Mouse (Mus musculus): Measurements from ENCODE around the gene Spocd1. TPM values are rescaled to one million over a fixed set of nuclear protein-coding genes. Genes with fewer than 3 reads are reported as not detected.

Gene Spocd1
- total and polyA plus RNA-seq, 3 experiments: 0.03 TPM; not detected in 2

DNA sequence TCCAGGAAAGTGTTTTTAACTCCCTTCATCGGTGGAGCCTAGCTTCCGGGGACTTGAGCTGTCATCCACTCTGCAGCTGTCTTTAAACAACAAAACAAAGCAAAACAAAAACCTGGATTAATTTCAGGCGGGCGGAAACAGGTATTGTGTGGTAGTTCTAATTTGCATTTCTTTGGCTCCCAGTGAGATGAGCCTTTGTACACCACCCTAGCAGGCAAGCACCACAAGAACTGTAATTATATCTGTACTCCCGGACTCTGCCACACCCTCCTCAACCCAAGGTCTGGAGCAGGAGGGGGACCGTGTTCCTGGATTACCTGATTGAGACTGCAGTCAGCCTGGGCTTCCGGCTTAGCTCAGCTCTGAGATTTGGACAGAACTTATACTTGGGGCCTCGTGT lies 41.1 kb downstream of the Spocd1 start:
- no peak overlapping the region for H3K9ac ChIP-seq (ENCODE audit: control insufficient read depth, low read depth, low read length, poor library complexity, severe bottlenecking)
- H3K4me3 ChIP-seq (ENCODE audit: control insufficient read depth in 1 of 2, insufficient read depth in 1 of 2, low read depth in 2 of 2, low read length in 2 of 2): no peak overlapping the region
- no peaks in the 10 kb centered on the region for H3K9me3 ChIP-seq (replicated peaks; ENCODE audit: insufficient read depth, low read length)
- no peak for DNase-seq (ENCODE audit: low read depth, low spot score)
- TF ChIP-seq SIN3A (IDR thresholded peaks at IDR 0.05; ENCODE audit: low read length) (no peak), ZNF384 (IDR thresholded peaks at IDR 0.05; ENCODE audit: low read depth, low read length) (no peak), POLR2AphosphoS2 (IDR thresholded peaks at IDR 0.05; ENCODE audit: low read length) (no peak), MYC (IDR thresholded peaks at IDR 0.05; ENCODE audit: low read depth, low read length) (no peak), BHLHE40 (IDR thresholded peaks at IDR 0.05; ENCODE audit: borderline replicate concordance, low read depth, low read length) (no peak), SMC3 (IDR thresholded peaks at IDR 0.05; ENCODE audit: low read depth, low read length) (no peak), GABPA (IDR thresholded peaks at IDR 0.05; ENCODE audit: low read depth, low read length) (no peak), CHD2 (IDR thresholded peaks at IDR 0.05; ENCODE audit: low read length) (no peak), CHD1 (IDR thresholded peaks at IDR 0.05; ENCODE audit: low read depth, low read length) (no peak), ETS1 (IDR thresholded peaks at IDR 0.05; ENCODE audit: low read depth, low read length) (no peak), TAL1 (IDR thresholded peaks at IDR 0.05; ENCODE audit: low read length) (no peak)
- H3K79me2 ChIP-seq (ENCODE audit: control insufficient read depth, insufficient read depth, low read length, poor library complexity): no peaks in the 10 kb centered on the region
- peaks cover 0 to 8% of the 10 kb centered on the region in 2 experiments for H3K27me3 ChIP-seq (ENCODE audit: control insufficient read depth in 1 of 2, insufficient read depth in 2 of 2, low read length in 2 of 2)
- no peaks in the 10 kb centered on the region for H3K36me3 ChIP-seq (ENCODE audit: control insufficient read depth in 1 of 2, insufficient read depth in 2 of 2, low read length in 2 of 2)
- H3K4me1 ChIP-seq (ENCODE audit: control insufficient read depth in 1 of 2, insufficient read depth in 2 of 2, low read length in 2 of 2): no peaks in the 10 kb centered on the region
- H3K27ac ChIP-seq (ENCODE audit: control insufficient read depth, low read depth, low read length): no peak overlapping the region

DNA sequence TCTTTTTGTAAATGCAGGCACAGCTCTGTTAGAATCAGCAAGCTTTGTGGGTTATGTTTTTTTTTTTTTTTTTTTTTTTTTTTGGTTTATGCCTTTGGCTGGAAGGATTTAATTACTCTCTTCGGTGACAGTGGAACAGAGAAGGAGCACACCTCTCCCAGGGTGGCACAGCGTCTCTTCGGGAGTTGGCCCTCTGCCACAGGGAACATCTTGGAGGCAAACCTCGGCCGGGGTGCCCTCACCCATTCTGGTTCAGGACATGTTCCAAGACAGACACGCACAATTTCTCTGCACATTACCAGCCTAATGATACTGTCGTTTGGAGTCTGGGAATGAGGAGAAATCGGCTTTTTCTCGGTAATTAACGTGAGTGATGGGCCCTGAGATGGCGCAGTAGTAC lies 41.8 kb downstream of the Spocd1 start:
- no peak overlapping the region for H3K9ac ChIP-seq (ENCODE audit: control insufficient read depth, low read depth, low read length, poor library complexity, severe bottlenecking)
- no peaks in the 10 kb centered on the region for H3K79me2 ChIP-seq (ENCODE audit: control insufficient read depth, insufficient read depth, low read length, poor library complexity)
- no peak for DNase-seq (ENCODE audit: low read depth, low spot score)
- no peak overlapping the region for H3K27ac ChIP-seq (ENCODE audit: control insufficient read depth, low read depth, low read length)
- H3K27me3 ChIP-seq (ENCODE audit: control insufficient read depth in 1 of 2, insufficient read depth in 2 of 2, low read length in 2 of 2): peaks cover 0 to 8% of the 10 kb centered on the region in 2 experiments
- H3K4me1 ChIP-seq (ENCODE audit: control insufficient read depth in 1 of 2, insufficient read depth in 2 of 2, low read length in 2 of 2): no peaks in the 10 kb centered on the region
- H3K4me3 ChIP-seq (ENCODE audit: control insufficient read depth in 1 of 2, insufficient read depth in 1 of 2, low read depth in 2 of 2, low read length in 2 of 2): no peak overlapping the region
- H3K9me3 ChIP-seq (replicated peaks; ENCODE audit: insufficient read depth, low read length): no peaks in the 10 kb centered on the region
- no peaks in the 10 kb centered on the region for H3K36me3 ChIP-seq (ENCODE audit: control insufficient read depth in 1 of 2, insufficient read depth in 2 of 2, low read length in 2 of 2)
- TF ChIP-seq MYB (IDR thresholded peaks at IDR 0.05; ENCODE audit: low read depth, low read length) (no peak), HCFC1 (IDR thresholded peaks at IDR 0.05; ENCODE audit: low read depth, low read length) (no peak), POLR2AphosphoS2 (IDR thresholded peaks at IDR 0.05; ENCODE audit: low read length) (no peak), E2F4 (IDR thresholded peaks at IDR 0.05; ENCODE audit: borderline replicate concordance, low read depth, low read length) (no peak), GABPA (IDR thresholded peaks at IDR 0.05; ENCODE audit: low read depth, low read length) (no peak), SMC3 (IDR thresholded peaks at IDR 0.05; ENCODE audit: low read depth, low read length) (no peak), GATA1 (IDR thresholded peaks at IDR 0.05; ENCODE audit: low read depth, low read length) (no peak), CHD1 (IDR thresholded peaks at IDR 0.05; ENCODE audit: low read depth, low read length) (no peak), MXI1 (IDR thresholded peaks at IDR 0.05; ENCODE audit: low read depth, low read length) (no peak), EP300 (IDR thresholded peaks at IDR 0.05; ENCODE audit: low read depth in 1 of 2, low read length in 2 of 2) (no peak), POLR2AphosphoS5 (IDR thresholded peaks at IDR 0.05; ENCODE audit: borderline replicate concordance, low read depth, low read length) (no peak), MAZ (IDR thresholded peaks at IDR 0.05; ENCODE audit: low read depth, low read length) (no peak), UBTF (IDR thresholded peaks at IDR 0.05; ENCODE audit: borderline replicate concordance, insufficient read depth, low read depth, low read length) (no peak), ELF1 (IDR thresholded peaks at IDR 0.05; ENCODE audit: low read depth, low read length) (no peak)
